Mouse (Mus musculus) embryonic facial prominence, embryonic 11.5 days (tissue): ENCODE data around the gene Gm13694. TPM values are rescaled to one million over a fixed set of nuclear protein-coding genes. Genes with fewer than 3 reads are reported as not detected.
"Not testable (repeated sequence)": the region's sequence is repeated elsewhere in the genome, so short reads cannot be mapped to it uniquely, and the experiment has no call there.

ENCODE experiments used
- ATAC-seq: fragments of 200-750 bp; cut with Nextera tagmentation; replicated peaks from 2 replicates; pipeline ENCODE4 v1.8.0; 2017; ENCODE audit warnings: low read depth; ENCODE audit not compliant: insufficient number of reproducible peaks, low FRiP score, low TSS enrichment
- DNase-seq: peaks from one replicate; pipeline ENCODE4 v3.0.0-alpha.2; 2015; ENCODE audit warnings: low spot score
- H3K27ac ChIP-seq: fragments of 300-500 bp; sonication (generic); replicated peaks from 2 replicates; pipeline ENCODE4 v1.5.1; 2014; ENCODE audit warnings: mild to moderate bottlenecking, low read depth, low read length, control low read depth
- H3K27me3 ChIP-seq: fragments of 300-500 bp; sonication (generic); 2 replicates; pipeline ENCODE4 v1.6.1; 2014; ENCODE audit warnings: mild to moderate bottlenecking, low read length, moderate library complexity, mixed read lengths; ENCODE audit not compliant: control insufficient read depth, insufficient read depth
- H3K36me3 ChIP-seq: fragments of 300-500 bp; sonication (generic); replicated peaks from 2 replicates; pipeline ENCODE4 v1.6.1; 2014; ENCODE audit warnings: low read depth, mild to moderate bottlenecking, low read length, moderate library complexity, mixed read lengths; ENCODE audit not compliant: control insufficient read depth, insufficient read depth
- H3K4me1 ChIP-seq: fragments of 300-500 bp; sonication (generic); 2 replicates; pipeline ENCODE4 v1.6.1; 2014; ENCODE audit warnings: low read length, mixed read lengths; ENCODE audit not compliant: control insufficient read depth, insufficient read depth
- H3K4me2 ChIP-seq: fragments of 300-500 bp; sonication (generic); 2 replicates; pipeline ENCODE4 v1.6.1; 2014; ENCODE audit warnings: low read depth, mild to moderate bottlenecking, control low read depth, low read length, moderate library complexity
- H3K4me3 ChIP-seq: fragments of 300-500 bp; sonication (generic); 2 replicates; pipeline ENCODE4 v1.5.1; 2014; ENCODE audit warnings: low read depth, low read length, control low read depth
- H3K9ac ChIP-seq: fragments of 300-500 bp; sonication (generic); replicated peaks from 2 replicates; pipeline ENCODE4 v1.6.1; 2014; ENCODE audit warnings: mild to moderate bottlenecking, control low read depth, low read length
- H3K9me3 ChIP-seq: fragments of 300-500 bp; sonication (generic); replicated peaks from 2 replicates; pipeline ENCODE4 v1.6.1; 2016; ENCODE audit warnings: mild to moderate bottlenecking, low read length, inconsistent platforms, mixed read lengths; ENCODE audit not compliant: control insufficient read depth
- WGBS: fragments of 180-500 bp; shearing (Covaris S2); extraction: QIAGEN DNeasy Blood & Tissue Kit; methylation state at CpG from one replicate; pipeline ENCODE4 v1.1.7; 2014; 5-methylcytosine and 5-hydroxymethylcytosine counted together
- polyA plus RNA-seq: library from polyadenylated mRNA; unstranded; fragments of >200 nt; fragmentation: Nextera tagmentation; extraction: Ambion mirVana; gene quantifications from 2 replicates; pipeline ENCODE4 v1.2.1, GENCODE M21; 2014

Gene Gm13694
- polyA plus RNA-seq, 1 experiment from 2014 or later, result not detected

GRCm38 (mm10) chr2:83972823-83973222, 5.9 kb upstream of the Gm13694 start, which contains the start of gene Gm13696:
Gene Gm13696, plus strand, starts transcription at chr2:83973123.
- not testable (repeated sequence) for ATAC-seq, H3K27ac ChIP-seq, H3K9me3 ChIP-seq, H3K27me3 ChIP-seq, DNase-seq, H3K4me1 ChIP-seq, H3K36me3 ChIP-seq, H3K4me2 ChIP-seq, H3K4me3 ChIP-seq, H3K9ac ChIP-seq
- WGBS, result no CpG with 5 or more reads among the region's 6 CpGs

- not testable (repeated sequence) for DNase-seq, H3K4me2 ChIP-seq, H3K27me3 ChIP-seq, H3K9me3 ChIP-seq, ATAC-seq, H3K27ac ChIP-seq, H3K4me3 ChIP-seq, H3K4me1 ChIP-seq, H3K36me3 ChIP-seq, H3K9ac ChIP-seq
- WGBS, result no CpG with 5 or more reads among the region's 6 CpGs
These were observed 5.7 kb downstream of the Gm13694 start, which contains the start of gene Gm13697 for GRCm38 (mm10) chr2:83984443-83984842. Gene Gm13697, plus strand, starts transcription at chr2:83984743.

- not testable (repeated sequence) for H3K4me3 ChIP-seq, H3K4me1 ChIP-seq, DNase-seq, H3K27me3 ChIP-seq, ATAC-seq, H3K36me3 ChIP-seq, H3K4me2 ChIP-seq, H3K9ac ChIP-seq, H3K9me3 ChIP-seq, H3K27ac ChIP-seq
- WGBS, result no CpG with 5 or more reads among the region's 6 CpGs
These were observed 11.5 kb downstream of the Gm13694 start, which contains the start of gene Gm13691 for GRCm38 (mm10) chr2:83990253-83990652. Gene Gm13691, plus strand, starts transcription at chr2:83990553.

- WGBS, result 34% methylated on average over 6 of the region's 9 CpGs
- ATAC-seq, H3K9ac ChIP-seq, H3K9me3 ChIP-seq, H3K27ac ChIP-seq, H3K27me3 ChIP-seq, H3K36me3 ChIP-seq, H3K4me3 ChIP-seq, H3K4me2 ChIP-seq, H3K4me1 ChIP-seq: not testable (repeated sequence)
- DNase-seq, result peak; percentile 54
These were observed 15.0 kb downstream of the Gm13694 start for GRCm38 (mm10) chr2:83993639-83994255.

GRCm38 (mm10) chr2:83994526-83994925, 15.8 kb downstream of the Gm13694 start:
- not testable (repeated sequence) for H3K4me2 ChIP-seq, H3K36me3 ChIP-seq, H3K27me3 ChIP-seq, H3K4me3 ChIP-seq, H3K27ac ChIP-seq, ATAC-seq, DNase-seq, H3K4me1 ChIP-seq, H3K9ac ChIP-seq, H3K9me3 ChIP-seq
- WGBS, result no CpG with 5 or more reads among the region's 3 CpGs

- Histone ChIP-seq H3K27me3 (no peaks in the 10 kb centered on the region), H3K9me3 (no peaks in the 10 kb centered on the region), H3K4me1 (no peaks in the 10 kb centered on the region), H3K27ac (no peak overlapping the region), H3K36me3 (no peaks in the 10 kb centered on the region), H3K4me2 (no peak overlapping the region), H3K4me3 (no peak overlapping the region), H3K9ac (no peak overlapping the region)
- 66% methylated on average over 1 of the region's 1 CpGs for WGBS
- no peak for ATAC-seq
- DNase-seq, result no peak
These were observed 30.2 kb downstream of the Gm13694 start for GRCm38 (mm10) chr2:84008913-84009312.

- ATAC-seq (no peak), DNase-seq (no peak)
- no peaks in the 10 kb centered on the region for H3K27me3 ChIP-seq
- H3K4me2 ChIP-seq, result no peak overlapping the region
- no peak overlapping the region for H3K27ac ChIP-seq
- no peaks in the 10 kb centered on the region for H3K4me1 ChIP-seq
- WGBS, result 72% methylated on average over 3 of the region's 3 CpGs
- no peak overlapping the region for H3K9ac ChIP-seq
- H3K4me3 ChIP-seq, result no peak overlapping the region
- no peaks in the 10 kb centered on the region for H3K9me3 ChIP-seq
- no peaks in the 10 kb centered on the region for H3K36me3 ChIP-seq
These were observed 31.1 kb downstream of the Gm13694 start for GRCm38 (mm10) chr2:84009818-84010217.

- Histone ChIP-seq H3K36me3 (no peaks in the 10 kb centered on the region), H3K9ac (no peak overlapping the region), H3K27me3 (no peaks in the 10 kb centered on the region), H3K9me3 (no peaks in the 10 kb centered on the region), H3K27ac (no peak overlapping the region), H3K4me1 (no peaks in the 10 kb centered on the region), H3K4me3 (no peak overlapping the region), H3K4me2 (no peak overlapping the region)
- DNase-seq (no peak), ATAC-seq (no peak)
- 72% methylated on average over 6 of the region's 6 CpGs for WGBS
These were observed 35.8 kb downstream of the Gm13694 start for GRCm38 (mm10) chr2:84014572-84014971.
